Mouse (Mus musculus): ENCODE data around the gene Sirt6. TPM values are rescaled to one million over a fixed set of nuclear protein-coding genes. Genes with fewer than 3 reads are reported as not detected.

Gene Sirt6
- polyA plus RNA-seq, 1 experiment from 2014 or later = 46.5 TPM

DNA sequence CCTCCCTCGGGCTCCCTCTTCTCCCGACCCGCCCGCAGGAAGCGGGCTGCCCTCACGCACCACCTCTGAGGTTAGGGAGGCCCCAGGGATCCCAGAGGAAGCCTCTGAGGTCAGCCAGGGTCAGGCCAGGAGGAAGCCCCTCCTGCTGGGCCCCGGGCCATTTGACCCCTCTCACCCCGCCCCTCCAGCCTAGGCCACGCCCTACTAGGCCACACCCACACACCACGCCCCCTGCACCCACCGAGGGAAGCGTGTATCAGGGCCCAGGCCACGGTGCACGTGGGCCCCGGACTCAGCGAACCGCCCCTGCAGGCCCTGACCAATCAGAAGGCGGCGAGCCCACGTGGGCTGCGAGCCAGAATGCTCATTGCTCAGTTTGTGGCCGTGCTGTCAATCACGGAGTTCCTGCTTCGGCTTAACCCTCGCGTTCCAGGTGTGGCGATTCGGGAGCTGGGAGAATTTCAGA, 26.8 kb downstream of the Sirt6 start, which contains the start of gene Tle6:
TSS of gene Tle6 (minus strand) at position 336 of the 466 bp plus-strand sequence.
- Histone ChIP-seq H3K27me3 (ENCODE audit: control insufficient read depth, insufficient read depth, low read length) (no peaks in the 10 kb centered on the region), H3K27ac (replicated peaks; ENCODE audit: low read depth, low read length) (peak within 1 kb of the TSS; percentile 55), H3K4me2 (ENCODE audit: low read depth, severe bottlenecking) (peak within 1 kb of the TSS; percentile 40), H3K9ac (ENCODE audit: low read length) (no peak within 1 kb of the TSS), H3K36me3 (ENCODE audit: control insufficient read depth, insufficient read depth, low read length) (no peaks in the 10 kb centered on the region), H3K4me3 (ENCODE audit: low read depth, low read length) (0 out of 2 replicates have a peak within 1 kb of the TSS, but pooled peaks have one; percentile 3), H3K9me3 (ENCODE audit: control insufficient read depth, low read length) (no peaks in the 10 kb centered on the region), H3K4me1 (ENCODE audit: control insufficient read depth, insufficient read depth, low read length) (peaks cover 43% of the 10 kb centered on the region)
- DNase-seq (ENCODE audit: low spot score) (peak; percentile 100), ATAC-seq (ENCODE audit: insufficient number of reproducible peaks, low FRiP score, low TSS enrichment, low read depth) (peak; percentile 83)
- under 1% methylated on average over 28 of the region's 28 CpGs for WGBS

DNA sequence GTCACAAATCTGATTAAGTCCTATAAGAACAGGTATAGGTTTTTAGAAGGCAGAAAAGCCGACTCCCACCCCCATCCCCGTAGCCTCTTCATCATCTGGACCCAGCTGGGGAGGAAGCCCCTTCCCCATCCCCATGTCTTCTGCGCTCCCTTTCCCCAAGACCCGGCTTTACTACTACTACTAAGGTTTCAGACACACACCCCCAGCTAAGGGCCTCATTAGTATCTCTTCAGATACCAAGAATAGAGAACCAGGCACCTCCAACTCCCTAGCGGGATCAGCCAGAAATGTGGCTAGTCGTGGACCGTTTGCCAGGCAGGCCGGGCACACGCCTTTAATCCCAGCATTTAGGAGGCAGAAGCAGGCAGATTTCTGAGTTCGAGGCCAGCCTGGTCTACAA, 27.5 kb downstream of the Sirt6 start:
- WGBS = 45% methylated on average over 10 of the region's 10 CpGs
- Histone ChIP-seq H3K9me3 (ENCODE audit: control insufficient read depth, low read length) (no peaks in the 10 kb centered on the region), H3K9ac (ENCODE audit: low read length) (no peak overlapping the region), H3K4me1 (ENCODE audit: control insufficient read depth, insufficient read depth, low read length) (peaks cover 48% of the 10 kb centered on the region), H3K27ac (replicated peaks; ENCODE audit: low read depth, low read length) (no peak overlapping the region), H3K36me3 (ENCODE audit: control insufficient read depth, insufficient read depth, low read length) (no peaks in the 10 kb centered on the region), H3K4me2 (ENCODE audit: low read depth, severe bottlenecking) (no peak overlapping the region), H3K4me3 (ENCODE audit: low read depth, low read length) (no peak overlapping the region), H3K27me3 (ENCODE audit: control insufficient read depth, insufficient read depth, low read length) (peaks cover 3% of the 10 kb centered on the region; the same call in 1 of the 2 replicates)
- no peak for DNase-seq (ENCODE audit: low spot score)
- ATAC-seq (ENCODE audit: insufficient number of reproducible peaks, low FRiP score, low TSS enrichment, low read depth) = no peak

DNA sequence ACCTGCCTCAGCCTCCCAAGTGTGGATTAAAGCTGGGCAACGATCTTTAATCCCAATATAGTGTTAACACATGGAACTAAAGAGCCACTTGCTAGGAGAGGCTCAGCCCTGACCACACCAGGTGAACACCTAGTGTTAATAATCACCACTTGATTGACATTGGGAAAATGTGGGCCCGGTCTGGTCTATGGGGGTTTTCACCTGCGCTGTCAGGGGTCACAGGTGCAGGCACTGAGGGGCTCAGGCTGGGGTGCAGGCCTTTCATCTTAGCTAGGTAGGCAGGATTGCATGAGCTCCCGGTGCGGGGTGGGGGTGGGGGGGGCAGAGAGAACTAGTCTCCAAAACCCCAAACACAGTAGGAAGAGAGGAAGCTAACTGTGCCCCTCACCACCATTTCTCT, 28.0 kb downstream of the Sirt6 start:
- DNase-seq (ENCODE audit: low spot score) = no peak
- Histone ChIP-seq H3K9ac (ENCODE audit: low read length) (no peak overlapping the region), H3K4me3 (ENCODE audit: low read depth, low read length) (no peak overlapping the region), H3K27me3 (ENCODE audit: control insufficient read depth, insufficient read depth, low read length) (peaks cover 3% of the 10 kb centered on the region; the same call in 1 of the 2 replicates), H3K9me3 (ENCODE audit: control insufficient read depth, low read length) (no peaks in the 10 kb centered on the region), H3K36me3 (ENCODE audit: control insufficient read depth, insufficient read depth, low read length) (no peaks in the 10 kb centered on the region), H3K4me1 (ENCODE audit: control insufficient read depth, insufficient read depth, low read length) (peaks cover 48% of the 10 kb centered on the region), H3K27ac (replicated peaks; ENCODE audit: low read depth, low read length) (no peak overlapping the region), H3K4me2 (ENCODE audit: low read depth, severe bottlenecking) (no peak overlapping the region)
- no peak for ATAC-seq (ENCODE audit: insufficient number of reproducible peaks, low FRiP score, low TSS enrichment, low read depth)
- 59% methylated on average over 5 of the region's 5 CpGs for WGBS

DNA sequence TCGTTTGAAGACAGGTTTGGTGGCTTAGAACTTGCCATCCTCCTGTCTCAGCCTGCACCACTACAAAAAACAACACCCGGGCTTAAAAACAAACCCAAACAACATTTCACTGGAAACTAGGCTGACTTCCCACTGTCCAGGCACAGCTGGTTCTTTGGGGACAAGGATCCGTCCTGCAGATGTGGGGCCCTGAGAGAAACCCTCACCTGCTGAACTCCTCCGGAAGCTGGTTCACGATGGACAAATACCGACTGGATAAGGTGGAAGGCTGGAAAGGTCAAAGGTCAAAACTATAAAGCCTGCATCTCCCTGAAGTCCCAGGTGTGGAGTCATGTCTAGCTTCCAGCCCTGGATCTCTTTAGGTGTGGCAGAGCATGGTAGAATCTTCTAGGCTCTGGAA, 28.7 kb downstream of the Sirt6 start:
- Histone ChIP-seq H3K36me3 (ENCODE audit: control insufficient read depth, insufficient read depth, low read length) (no peaks in the 10 kb centered on the region), H3K4me1 (ENCODE audit: control insufficient read depth, insufficient read depth, low read length) (peaks cover 48% of the 10 kb centered on the region), H3K27ac (replicated peaks; ENCODE audit: low read depth, low read length) (no peak overlapping the region), H3K9ac (ENCODE audit: low read length) (no peak overlapping the region), H3K4me2 (ENCODE audit: low read depth, severe bottlenecking) (no peak overlapping the region), H3K27me3 (ENCODE audit: control insufficient read depth, insufficient read depth, low read length) (peaks cover 3% of the 10 kb centered on the region; the same call in 1 of the 2 replicates), H3K9me3 (ENCODE audit: control insufficient read depth, low read length) (no peaks in the 10 kb centered on the region), H3K4me3 (ENCODE audit: low read depth, low read length) (no peak overlapping the region)
- no peak for ATAC-seq (ENCODE audit: insufficient number of reproducible peaks, low FRiP score, low TSS enrichment, low read depth)
- WGBS = 22% methylated on average over 6 of the region's 6 CpGs
- DNase-seq (ENCODE audit: low spot score) = no peak

DNA sequence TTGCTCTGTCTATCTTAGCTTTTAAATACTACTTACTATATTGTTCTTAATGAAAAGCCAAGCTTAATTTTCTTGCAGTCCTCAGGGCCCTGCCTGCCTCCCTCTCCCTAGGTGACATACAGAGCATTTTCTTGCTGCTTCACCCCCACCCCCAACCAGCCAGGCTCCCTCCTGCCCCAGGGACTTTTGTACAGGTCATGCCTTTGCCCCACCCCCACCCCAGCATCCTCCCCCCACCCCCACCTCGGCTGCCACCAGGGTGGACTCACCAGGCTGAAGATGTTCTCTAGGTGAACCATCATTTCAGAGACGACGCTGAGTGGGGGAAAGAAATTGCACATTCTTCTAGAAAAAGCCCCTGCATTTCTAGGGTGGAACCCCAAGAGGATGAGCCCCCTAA, 29.3 kb downstream of the Sirt6 start:
- H3K36me3 ChIP-seq (ENCODE audit: control insufficient read depth, insufficient read depth, low read length) = no peaks in the 10 kb centered on the region
- ATAC-seq (ENCODE audit: insufficient number of reproducible peaks, low FRiP score, low TSS enrichment, low read depth) = no peak
- peaks cover 3% of the 10 kb centered on the region; the same call in 1 of the 2 replicates for H3K27me3 ChIP-seq (ENCODE audit: control insufficient read depth, insufficient read depth, low read length)
- DNase-seq (ENCODE audit: low spot score) = no peak
- 31% methylated on average over 3 of the region's 3 CpGs for WGBS
- H3K4me1 ChIP-seq (ENCODE audit: control insufficient read depth, insufficient read depth, low read length) = peaks cover 48% of the 10 kb centered on the region
- H3K27ac ChIP-seq (replicated peaks; ENCODE audit: low read depth, low read length) = no peak overlapping the region
- H3K9ac ChIP-seq (ENCODE audit: low read length) = no peak overlapping the region
- H3K4me3 ChIP-seq (ENCODE audit: low read depth, low read length) = no peak overlapping the region
- H3K4me2 ChIP-seq (ENCODE audit: low read depth, severe bottlenecking) = no peak overlapping the region
- H3K9me3 ChIP-seq (ENCODE audit: control insufficient read depth, low read length) = no peaks in the 10 kb centered on the region

DNA sequence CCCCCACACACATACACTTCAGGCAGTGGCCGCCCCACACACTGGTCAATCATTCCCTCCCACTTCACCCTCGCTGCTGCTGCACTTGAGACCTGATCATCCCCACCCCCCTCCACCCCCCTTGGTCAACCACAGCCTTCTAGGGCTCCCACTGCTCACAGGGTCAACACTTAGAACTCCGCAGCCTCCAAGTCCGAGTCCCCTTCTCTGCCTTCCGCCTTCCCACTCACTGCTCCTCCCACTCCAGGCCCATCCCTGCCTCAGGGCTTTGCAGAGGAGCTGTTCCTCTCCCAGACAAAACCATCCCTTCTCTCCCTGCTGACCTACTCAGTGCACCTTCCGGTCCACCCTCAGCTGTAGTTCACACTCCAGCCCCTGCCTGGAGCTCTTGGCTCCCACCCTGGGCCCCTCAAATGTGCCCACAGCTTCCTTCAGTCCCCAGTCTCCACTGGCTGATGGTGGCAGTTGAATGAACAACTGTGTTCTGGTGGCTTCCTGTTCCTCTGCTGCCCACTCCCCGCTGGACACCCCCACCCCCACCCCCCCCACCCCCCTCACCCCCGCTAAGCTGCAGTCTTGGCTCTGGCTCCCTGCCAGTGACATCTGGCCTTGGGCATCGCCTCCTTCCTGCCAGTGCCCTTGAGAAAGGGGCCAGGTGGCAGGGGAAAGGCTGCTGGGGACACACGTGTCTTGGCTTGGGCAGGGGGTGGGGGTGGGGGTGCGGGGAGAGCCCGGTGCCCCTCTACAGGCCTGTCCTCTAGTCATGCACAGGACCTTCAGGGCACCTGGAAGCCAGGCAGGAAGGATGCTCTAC, 30.3 kb downstream of the Sirt6 start:
- peak; percentile 63 for DNase-seq (ENCODE audit: low spot score)
- Histone ChIP-seq H3K4me1 (ENCODE audit: control insufficient read depth, insufficient read depth, low read length) (peaks cover 43% of the 10 kb centered on the region), H3K27me3 (ENCODE audit: control insufficient read depth, insufficient read depth, low read length) (peaks cover 3% of the 10 kb centered on the region; the same call in 1 of the 2 replicates), H3K36me3 (ENCODE audit: control insufficient read depth, insufficient read depth, low read length) (no peaks in the 10 kb centered on the region), H3K9me3 (ENCODE audit: control insufficient read depth, low read length) (no peaks in the 10 kb centered on the region), H3K27ac (replicated peaks; ENCODE audit: low read depth, low read length) (peak overlapping the region; percentile 77; the same call in 1 of the 2 replicates), H3K4me3 (ENCODE audit: low read depth, low read length) (peak overlapping the region; percentile 6; the same call in 1 of the 2 replicates), H3K4me2 (ENCODE audit: low read depth, severe bottlenecking) (peak overlapping the region; percentile 43), H3K9ac (ENCODE audit: low read length) (peak overlapping the region; percentile 28)
- ATAC-seq (ENCODE audit: insufficient number of reproducible peaks, low FRiP score, low TSS enrichment, low read depth) = peak; percentile 19; the same call in 1 of the 2 replicates
- WGBS = 2% methylated on average over 12 of the region's 12 CpGs

DNA sequence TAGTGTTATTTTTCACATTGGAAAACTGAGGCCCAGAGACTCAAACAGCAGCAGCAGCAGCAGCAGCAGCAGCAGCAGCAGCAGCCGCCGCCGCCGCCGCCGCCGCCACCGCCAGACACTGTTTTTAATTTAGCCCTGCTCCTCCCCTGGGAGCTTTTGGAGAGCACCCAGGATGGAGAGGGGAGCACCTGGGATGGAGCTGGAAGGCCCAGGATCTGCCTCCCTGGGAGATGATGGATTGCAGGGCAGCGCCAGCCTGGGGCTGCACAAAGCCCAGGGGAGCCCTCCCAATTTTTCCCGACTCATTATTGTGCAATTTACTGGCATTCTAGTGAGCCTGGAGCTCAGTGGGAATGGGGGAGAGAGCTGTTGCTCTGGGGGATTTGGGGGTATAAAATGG, 31.0 kb downstream of the Sirt6 start:
- WGBS = 0% methylated on average over 10 of the region's 10 CpGs
- no peak for ATAC-seq (ENCODE audit: insufficient number of reproducible peaks, low FRiP score, low TSS enrichment, low read depth)
- H3K27me3 ChIP-seq (ENCODE audit: control insufficient read depth, insufficient read depth, low read length) = peaks cover 3% of the 10 kb centered on the region; the same call in 1 of the 2 replicates

DNA sequence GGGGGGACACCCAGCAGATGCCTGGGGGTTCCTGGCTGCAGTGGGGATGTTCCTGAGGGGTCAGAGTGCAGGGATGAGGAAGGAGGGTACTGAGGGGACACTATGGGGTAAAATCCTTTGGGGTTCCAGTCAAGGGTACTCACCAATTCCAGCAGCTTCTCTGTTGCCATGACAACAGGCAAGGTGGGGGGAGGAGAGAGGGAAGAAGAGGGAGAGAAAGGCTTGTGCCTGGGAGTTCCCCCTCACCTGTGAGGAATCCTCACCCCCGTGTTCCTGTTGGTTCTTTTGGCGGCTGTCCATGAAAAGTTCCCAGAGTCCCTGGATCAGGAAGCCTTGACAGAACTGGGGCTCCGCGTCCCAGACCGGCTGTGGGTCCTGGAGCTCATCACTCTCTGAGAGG, 32.0 kb downstream of the Sirt6 start:
- DNase-seq (ENCODE audit: low spot score) (no peak), ATAC-seq (ENCODE audit: insufficient number of reproducible peaks, low FRiP score, low TSS enrichment, low read depth) (no peak)
- Histone ChIP-seq H3K9me3 (ENCODE audit: control insufficient read depth, low read length) (no peaks in the 10 kb centered on the region), H3K9ac (ENCODE audit: low read length) (no peak overlapping the region; the same call in 1 of the 2 replicates), H3K4me1 (ENCODE audit: control insufficient read depth, insufficient read depth, low read length) (peaks cover 33% of the 10 kb centered on the region), H3K36me3 (ENCODE audit: control insufficient read depth, insufficient read depth, low read length) (no peaks in the 10 kb centered on the region), H3K4me3 (ENCODE audit: low read depth, low read length) (no peak overlapping the region), H3K27ac (replicated peaks; ENCODE audit: low read depth, low read length) (no peak overlapping the region), H3K27me3 (ENCODE audit: control insufficient read depth, insufficient read depth, low read length) (peaks cover 3% of the 10 kb centered on the region; the same call in 1 of the 2 replicates), H3K4me2 (ENCODE audit: low read depth, severe bottlenecking) (no peak overlapping the region)
- WGBS = 45% methylated on average over 5 of the region's 5 CpGs

More for the DNA sequence above, 31.0 kb downstream of the Sirt6 start:
- Histone ChIP-seq H3K27ac (replicated peaks; ENCODE audit: low read depth, low read length) (peak overlapping the region; percentile 77), H3K36me3 (ENCODE audit: control insufficient read depth, insufficient read depth, low read length) (no peaks in the 10 kb centered on the region), H3K4me2 (ENCODE audit: low read depth, severe bottlenecking) (peak overlapping the region; percentile 43), H3K9ac (ENCODE audit: low read length) (peak overlapping the region; percentile 28; the same call in 1 of the 2 replicates), H3K9me3 (ENCODE audit: control insufficient read depth, low read length) (no peaks in the 10 kb centered on the region), H3K4me3 (ENCODE audit: low read depth, low read length) (no peak overlapping the region), H3K4me1 (ENCODE audit: control insufficient read depth, insufficient read depth, low read length) (peaks cover 40% of the 10 kb centered on the region)
- DNase-seq (ENCODE audit: low spot score) = peak; percentile 58
